Mouse (Mus musculus) retina, embryonic 14.5 days (tissue): ENCODE results near the gene Tmc5.
A peak's percentile ranks its signal among the peaks of the same experiment; 100 is the strongest.

ENCODE experiments used
- DNase-seq: peaks from one replicate; pipeline ENCODE4 v3.0.0-alpha.2; 2015; ENCODE audit warnings: low spot score

Gene Tmc5

GRCm38 (mm10) chr7:118610721-118611120, 13.6 kb downstream of the Tmc5 start:
- no peak for DNase-seq

- DNase-seq, result no peak
Observed at GRCm38 (mm10) chr7:118611185-118611749, 14.2 kb downstream of the Tmc5 start.

GRCm38 (mm10) chr7:118611933-118612332, 14.8 kb downstream of the Tmc5 start:
- DNase-seq, result no peak

- peak; percentile 58 for DNase-seq
Observed at GRCm38 (mm10) chr7:118614076-118614475, 17.0 kb downstream of the Tmc5 start.

GRCm38 (mm10) chr7:118618104-118618503, 21.0 kb downstream of the Tmc5 start:
- no peak for DNase-seq

GRCm38 (mm10) chr7:118620243-118620906, 23.3 kb downstream of the Tmc5 start:
- no peak for DNase-seq

GRCm38 (mm10) chr7:118621094-118621493, 24.0 kb downstream of the Tmc5 start:
- DNase-seq, result no peak

GRCm38 (mm10) chr7:118627550-118628298, 30.6 kb downstream of the Tmc5 start:
- no peak for DNase-seq

- DNase-seq, result no peak
Observed at GRCm38 (mm10) chr7:118633094-118633493, 36.0 kb downstream of the Tmc5 start.

GRCm38 (mm10) chr7:118633951-118634350, 36.9 kb downstream of the Tmc5 start:
- no peak for DNase-seq

- no peak for DNase-seq
Observed at GRCm38 (mm10) chr7:118637466-118637865, 40.4 kb downstream of the Tmc5 start.

- DNase-seq, result no peak
Observed at GRCm38 (mm10) chr7:118646237-118646636, 49.1 kb downstream of the Tmc5 start.

- no peak for DNase-seq
Observed at GRCm38 (mm10) chr7:118649328-118649727, 52.2 kb downstream of the Tmc5 start.

GRCm38 (mm10) chr7:118650119-118650518, 53.0 kb downstream of the Tmc5 start:
- DNase-seq, result no peak

- DNase-seq, result no peak
Observed at GRCm38 (mm10) chr7:118650891-118651290, 53.8 kb downstream of the Tmc5 start.

GRCm38 (mm10) chr7:118652572-118653295, 55.6 kb downstream of the Tmc5 start:
- DNase-seq, result no peak

- DNase-seq, result no peak
Observed at GRCm38 (mm10) chr7:118656730-118657129, 59.6 kb downstream of the Tmc5 start.

- DNase-seq, result no peak
Observed at GRCm38 (mm10) chr7:118667773-118668172, 70.7 kb downstream of the Tmc5 start.

GRCm38 (mm10) chr7:118670142-118670541, 73.0 kb downstream of the Tmc5 start:
- no peak for DNase-seq

- DNase-seq, result no peak
Observed at GRCm38 (mm10) chr7:118676826-118677225, 79.7 kb downstream of the Tmc5 start.

- DNase-seq, result peak; percentile 93
Observed at GRCm38 (mm10) chr7:118688199-118688598, 91.1 kb downstream of the Tmc5 start.

- DNase-seq, result no peak
Observed at GRCm38 (mm10) chr7:118689088-118689487, 92.0 kb downstream of the Tmc5 start.

- no peak for DNase-seq
Observed at GRCm38 (mm10) chr7:118691287-118691686, 94.2 kb downstream of the Tmc5 start.
